Mouse (Mus musculus): ENCODE measurements around the gene Mrfap1.

Gene Mrfap1

DNA sequence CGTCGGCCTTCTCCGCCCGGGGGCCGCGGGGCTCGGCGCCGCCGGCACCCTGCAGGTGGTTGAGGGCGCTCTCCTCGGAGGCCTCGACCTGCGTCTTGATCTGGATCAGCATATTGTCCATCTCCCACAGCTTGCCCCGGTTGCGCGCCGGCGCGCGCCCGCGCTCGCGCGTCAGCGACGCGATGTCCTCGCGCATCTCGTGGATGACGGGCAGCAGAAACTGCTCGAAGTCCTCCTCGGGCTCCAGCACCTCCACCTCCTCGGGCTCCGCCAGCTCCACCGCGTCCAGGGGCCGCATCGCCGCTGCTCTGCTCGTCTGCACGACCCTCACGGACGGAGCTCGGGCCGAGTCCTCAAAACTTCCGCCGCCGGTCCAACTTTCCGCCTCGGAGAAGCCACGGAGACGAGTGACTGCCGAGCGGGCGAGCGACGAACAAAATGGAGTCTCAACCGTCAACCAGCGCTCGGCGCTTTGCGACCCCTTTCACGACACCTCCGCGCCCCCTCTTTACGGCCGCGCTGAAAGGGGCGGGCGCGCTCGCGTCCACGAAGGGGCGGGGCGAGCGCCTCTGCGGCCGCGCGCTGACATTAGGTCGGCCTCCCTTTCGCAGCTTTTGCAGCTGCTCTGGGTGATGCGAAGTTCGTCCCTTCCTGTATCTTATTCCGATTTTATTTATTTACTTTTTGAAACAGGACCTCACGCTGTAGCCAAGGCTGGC, at the start of gene Mrfap1:
TSS of gene Mrfap1 (minus strand) at position 477 of the 719 bp plus-strand sequence.
- DNase-seq (ENCODE audit: low spot score) = peak; percentile 94

DNA sequence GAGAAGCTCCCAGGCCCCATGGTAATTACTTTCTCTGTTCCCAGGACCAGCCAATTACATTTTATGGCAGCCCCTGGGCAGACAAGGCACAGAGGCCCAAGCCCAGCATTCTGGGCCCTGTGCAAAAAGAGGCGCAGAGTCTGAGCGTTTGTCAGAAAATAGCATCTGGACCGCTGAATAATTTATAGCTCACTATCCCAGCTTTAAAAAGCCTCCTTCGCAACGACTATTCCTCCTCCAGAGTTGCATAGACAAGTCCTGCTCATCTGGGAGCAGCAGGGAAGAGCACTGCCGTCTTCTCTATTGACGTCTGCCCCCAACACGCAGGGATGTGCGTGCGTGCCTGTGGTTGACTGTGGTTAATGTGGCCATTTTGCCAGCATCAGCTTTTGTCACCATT, 47.9 kb upstream of the Mrfap1 start:
- no peak for DNase-seq (ENCODE audit: low spot score)

DNA sequence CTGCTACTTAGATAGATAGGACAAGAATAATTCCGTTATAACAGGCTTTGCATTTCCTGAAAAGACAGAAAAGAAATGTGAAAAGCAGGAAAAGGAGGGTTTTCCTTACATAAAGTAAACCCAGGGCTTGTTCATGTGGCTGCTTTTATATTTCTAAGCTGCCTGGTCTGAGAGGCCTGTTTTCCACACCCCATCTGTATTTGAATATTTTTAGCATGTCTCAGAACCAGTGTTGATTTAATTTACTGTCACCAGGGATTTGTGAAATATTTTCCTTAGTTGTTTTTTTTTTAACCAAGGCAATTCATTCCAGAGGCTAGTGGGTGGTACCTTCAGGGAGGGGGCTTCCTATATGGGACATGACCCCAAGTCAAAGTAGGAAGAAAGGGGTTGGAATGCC, 45.1 kb upstream of the Mrfap1 start:
- DNase-seq (ENCODE audit: low spot score) = no peak

DNA sequence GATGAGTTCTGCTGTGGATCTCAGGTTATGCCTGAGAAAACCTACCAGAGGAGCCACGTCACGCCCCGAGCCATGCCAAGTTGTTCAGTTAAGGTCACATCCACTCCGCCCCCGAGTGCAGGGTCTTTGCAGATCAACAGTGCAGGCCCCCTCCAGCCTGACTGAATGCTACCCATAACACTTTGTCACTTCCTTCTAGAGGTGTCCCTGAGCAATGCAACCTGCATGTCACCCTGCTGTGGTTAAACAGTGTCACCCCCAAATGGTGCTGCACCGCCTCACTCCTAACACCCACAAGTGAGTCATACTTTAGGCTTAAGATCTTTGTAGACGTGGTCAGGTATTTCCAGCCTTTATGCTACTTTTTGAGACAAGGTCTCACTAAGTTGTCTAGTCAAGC, 43.5 kb upstream of the Mrfap1 start:
- no peak for DNase-seq (ENCODE audit: low spot score)

DNA sequence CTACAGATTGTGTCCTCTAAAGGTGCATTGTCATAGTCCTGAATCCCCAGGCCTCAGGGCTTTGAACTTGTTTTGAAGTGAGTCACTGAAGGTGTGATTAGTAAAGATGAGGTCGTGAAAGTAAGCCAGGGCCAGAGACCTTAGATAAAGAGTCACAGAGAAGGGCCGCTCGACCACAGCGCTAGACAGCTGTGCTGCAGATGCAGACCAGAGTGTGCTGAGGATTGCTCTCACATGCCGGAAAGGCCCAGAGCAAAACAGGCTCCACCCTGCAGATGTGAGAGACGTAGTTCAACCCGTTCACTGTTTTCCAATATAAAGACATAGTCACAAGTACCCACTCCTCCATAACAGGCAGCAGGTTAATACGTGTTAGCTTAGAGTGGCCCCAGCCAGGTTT, 43.0 kb upstream of the Mrfap1 start:
- no peak for DNase-seq (ENCODE audit: low spot score)

DNA sequence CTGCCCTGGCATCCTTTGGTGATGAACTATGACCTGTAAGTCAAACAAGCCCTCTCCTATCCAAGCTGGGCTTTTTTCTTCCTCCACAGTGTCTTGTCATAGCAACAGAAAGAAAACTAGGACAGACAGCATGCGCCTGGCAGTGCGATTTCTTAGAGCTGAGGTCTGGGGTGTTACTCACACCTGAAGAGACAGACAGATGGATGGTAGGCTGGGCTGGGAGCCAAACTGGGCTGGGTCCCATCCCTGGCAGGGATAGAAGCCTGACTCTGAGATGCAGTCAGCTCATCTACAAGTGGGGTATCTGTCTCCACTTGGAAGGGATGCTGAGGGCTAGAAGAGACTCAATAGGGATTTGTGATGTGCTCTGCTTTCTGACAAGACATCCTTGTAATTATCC, 42.5 kb upstream of the Mrfap1 start:
- no peak for DNase-seq (ENCODE audit: low spot score)

DNA sequence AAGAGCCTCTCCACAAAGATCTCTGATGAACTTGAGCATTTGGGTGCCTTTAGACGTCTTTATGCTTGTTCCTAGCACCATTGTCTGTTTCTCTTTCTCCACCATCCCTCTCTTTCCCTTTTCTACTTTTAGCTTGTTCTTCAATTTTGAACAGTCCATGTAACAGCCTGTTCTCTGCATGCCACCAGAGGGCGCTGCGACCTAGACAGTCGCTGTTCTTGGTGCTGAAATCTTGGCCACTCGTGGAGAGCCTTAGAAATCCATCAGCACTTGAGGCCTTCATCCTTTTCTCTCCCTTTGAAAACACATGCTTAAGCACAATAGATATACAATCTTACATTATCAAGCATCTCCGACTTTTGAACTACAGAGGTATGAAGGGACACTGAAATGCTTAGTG, 39.4 kb upstream of the Mrfap1 start:
- peak; percentile 58 for DNase-seq (ENCODE audit: low spot score)

DNA sequence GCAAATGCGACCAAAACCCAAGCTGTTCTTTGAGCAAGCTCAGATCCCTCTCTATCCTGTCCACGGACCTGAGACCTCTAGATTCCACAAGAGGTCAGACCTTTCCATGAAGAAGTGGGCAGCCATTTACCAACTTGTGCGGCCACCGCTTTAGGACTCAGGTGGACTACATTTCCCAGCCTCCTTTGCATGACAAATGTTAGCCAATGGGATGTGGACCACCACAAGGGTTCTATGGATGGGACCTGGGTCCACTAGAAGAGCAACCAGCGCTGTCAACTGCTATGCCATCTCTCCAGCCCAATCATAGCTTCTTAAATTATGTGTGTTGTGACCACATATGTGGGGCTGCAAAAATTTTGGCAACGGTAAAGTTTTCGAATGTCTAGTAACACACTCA, 34.7 kb upstream of the Mrfap1 start:
- no peak for DNase-seq (ENCODE audit: low spot score)

DNA sequence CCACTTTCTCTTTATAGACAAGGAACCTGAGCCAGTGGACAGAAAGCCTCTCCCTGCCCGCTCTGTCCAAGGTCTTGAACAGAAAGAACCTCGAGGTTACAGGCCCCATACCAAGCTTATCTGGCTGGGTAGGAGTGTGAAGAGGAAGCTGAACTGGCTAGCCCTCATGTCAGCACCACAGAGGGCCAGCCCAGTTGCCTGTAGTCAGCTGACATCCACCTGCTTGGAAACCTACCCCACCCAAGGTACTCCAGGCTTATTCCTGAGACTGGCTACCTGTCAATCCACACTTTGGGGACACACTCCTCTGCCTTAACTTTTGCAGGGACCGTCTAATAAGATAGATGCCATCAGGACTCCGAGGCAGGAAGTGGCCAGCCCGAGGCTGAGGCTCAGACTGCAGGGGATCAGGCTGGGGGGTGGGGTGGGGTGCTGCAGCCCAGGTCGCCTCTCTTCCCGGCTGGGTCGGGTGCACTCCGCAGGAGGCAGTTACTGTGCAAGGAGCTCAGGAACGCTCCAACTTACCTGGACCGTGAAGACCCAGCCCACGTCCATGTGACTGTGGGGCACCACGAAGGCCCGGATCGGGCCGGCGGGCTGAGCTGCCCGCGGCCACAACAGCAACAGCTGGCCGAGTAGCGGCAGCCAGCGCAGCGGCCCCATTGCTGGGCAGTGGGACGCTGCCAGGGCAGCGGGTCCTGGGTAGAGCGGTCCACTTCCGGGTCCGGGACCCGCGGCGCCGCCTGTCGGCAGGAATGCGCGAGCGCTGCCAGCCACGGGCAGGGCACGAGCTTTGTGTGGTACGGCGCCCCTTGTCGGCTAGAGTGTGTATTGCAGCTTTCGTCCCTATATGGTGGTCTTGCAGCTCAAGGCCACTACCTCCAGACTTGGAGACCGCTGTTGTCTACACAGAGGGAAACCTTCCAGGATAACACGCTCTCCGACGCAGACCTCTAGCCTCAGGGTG, 33.6 kb upstream of the Mrfap1 start, which contains the start of gene Man2b2:
TSS of gene Man2b2 (minus strand) at position 741 of the 967 bp plus-strand sequence.
- DNase-seq (ENCODE audit: low spot score) = peak; percentile 89

DNA sequence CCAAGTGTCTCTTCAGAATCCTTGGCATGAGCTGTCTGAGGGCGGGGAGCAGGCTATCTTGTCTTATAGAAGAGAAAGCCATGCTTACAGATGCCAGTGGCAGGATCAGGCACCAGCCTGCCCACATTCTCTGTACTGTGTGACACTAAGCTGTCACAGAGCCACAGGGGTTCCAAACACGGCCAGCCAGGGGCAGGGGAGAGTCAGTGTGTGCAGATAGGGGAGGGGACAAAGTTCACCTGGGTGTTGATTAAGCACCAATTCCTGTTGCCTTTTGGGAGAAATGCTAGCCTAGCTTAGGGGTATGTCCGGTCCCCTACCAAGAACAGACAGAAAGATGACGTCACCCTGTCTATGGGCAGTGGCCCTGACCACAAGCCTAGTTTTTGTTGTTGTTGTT, 32.5 kb upstream of the Mrfap1 start:
- DNase-seq (ENCODE audit: low spot score) = no peak

DNA sequence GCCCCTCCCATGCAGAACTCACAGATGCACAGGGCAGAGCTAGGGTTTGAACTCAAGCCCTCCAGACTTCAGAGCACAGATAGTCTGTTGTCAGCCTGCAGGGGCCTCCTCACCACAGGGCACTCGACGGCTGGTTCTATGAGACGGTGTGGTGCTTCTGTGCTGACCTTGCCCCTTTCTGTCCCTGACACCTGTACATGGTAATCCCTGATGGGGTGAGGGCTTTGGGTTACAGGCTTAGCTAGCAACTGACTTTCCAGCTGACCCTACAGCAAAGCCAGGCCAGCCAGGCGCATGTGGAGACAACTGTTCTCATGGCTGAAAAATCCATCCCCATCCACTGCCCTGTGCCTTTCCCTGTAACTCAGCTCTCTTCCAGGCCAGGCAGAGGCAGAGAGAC, 26.3 kb upstream of the Mrfap1 start:
- DNase-seq (ENCODE audit: low spot score) = no peak

DNA sequence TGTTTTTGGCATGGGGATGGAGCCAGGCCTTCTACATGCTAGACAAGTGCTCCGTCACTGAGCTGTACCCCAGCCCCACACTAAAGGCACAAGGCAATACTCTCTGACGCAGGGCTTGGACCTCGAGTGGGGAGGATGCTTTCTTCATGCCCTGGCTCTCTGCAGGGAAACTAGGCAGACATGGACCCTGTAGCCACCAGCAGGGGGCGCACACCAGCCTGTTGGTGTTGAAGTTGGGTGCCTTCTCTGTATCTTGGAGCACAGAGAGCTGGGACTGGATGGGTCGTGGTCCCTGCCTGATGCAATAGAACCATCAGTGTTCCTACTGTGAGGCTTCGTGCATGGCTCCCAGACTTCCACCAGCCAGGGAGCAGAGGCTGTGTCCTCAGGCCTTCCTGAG, 23.6 kb upstream of the Mrfap1 start:
- DNase-seq (ENCODE audit: low spot score) = peak; percentile 45

DNA sequence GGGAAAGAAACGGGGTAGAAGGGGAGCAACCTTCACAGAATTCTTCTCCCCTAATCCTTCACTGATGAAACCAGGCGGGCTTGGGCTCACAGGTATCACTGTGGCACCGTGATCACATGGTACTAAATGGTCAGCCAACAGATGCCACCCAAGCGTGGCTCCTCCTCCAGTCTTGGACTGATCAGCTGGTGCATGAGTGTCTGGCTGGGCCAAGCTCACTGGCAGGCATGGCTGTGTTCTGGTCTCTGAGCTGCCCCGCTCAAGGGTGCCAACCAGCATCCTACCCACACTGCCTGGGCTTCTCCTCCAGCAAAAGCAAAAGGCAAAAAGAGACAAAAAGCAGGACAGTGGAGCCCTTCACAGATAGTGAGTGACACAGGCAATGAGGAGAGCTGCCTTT, 23.2 kb upstream of the Mrfap1 start:
- DNase-seq (ENCODE audit: low spot score) = no peak

DNA sequence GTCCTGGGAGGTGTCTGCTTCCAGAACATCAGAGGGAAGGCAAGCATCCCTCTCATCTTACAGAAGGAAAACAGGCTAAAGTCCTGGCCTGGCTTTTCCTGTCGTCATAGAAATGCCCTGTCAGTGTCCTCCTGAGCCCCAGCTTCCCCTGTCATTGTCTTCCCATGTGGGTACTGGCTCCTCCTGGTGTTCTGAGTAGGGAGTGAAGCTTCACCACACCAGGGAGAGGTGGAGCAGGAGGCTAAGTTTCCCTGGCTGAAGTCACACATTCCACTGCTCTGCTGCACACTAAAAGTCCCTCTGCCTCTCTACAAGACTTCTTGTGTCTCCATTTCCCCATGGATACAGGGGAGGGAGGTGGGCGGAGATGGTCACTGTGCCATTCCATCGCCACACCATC, 21.2 kb upstream of the Mrfap1 start:
- DNase-seq (ENCODE audit: low spot score) = no peak

DNA sequence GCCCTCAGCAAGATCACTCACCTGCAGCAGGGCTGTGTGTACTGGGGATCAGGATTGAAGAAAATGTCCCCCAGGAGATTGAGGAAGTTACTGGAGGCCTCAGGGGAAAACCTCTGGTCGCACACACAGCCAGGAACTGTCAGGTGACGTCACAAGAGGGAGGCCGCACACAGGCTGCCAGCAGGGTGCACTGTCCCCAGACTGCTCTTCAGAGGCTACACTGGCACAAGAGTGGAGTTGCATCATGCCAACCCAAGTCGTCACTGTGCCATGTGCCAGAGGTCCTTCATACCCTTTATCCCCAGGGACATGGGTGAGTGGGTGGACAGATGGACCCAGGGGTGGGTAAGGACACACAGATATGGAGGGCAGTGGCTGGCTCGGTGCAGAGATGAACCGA, 18.0 kb upstream of the Mrfap1 start:
- DNase-seq (ENCODE audit: low spot score) = no peak

DNA sequence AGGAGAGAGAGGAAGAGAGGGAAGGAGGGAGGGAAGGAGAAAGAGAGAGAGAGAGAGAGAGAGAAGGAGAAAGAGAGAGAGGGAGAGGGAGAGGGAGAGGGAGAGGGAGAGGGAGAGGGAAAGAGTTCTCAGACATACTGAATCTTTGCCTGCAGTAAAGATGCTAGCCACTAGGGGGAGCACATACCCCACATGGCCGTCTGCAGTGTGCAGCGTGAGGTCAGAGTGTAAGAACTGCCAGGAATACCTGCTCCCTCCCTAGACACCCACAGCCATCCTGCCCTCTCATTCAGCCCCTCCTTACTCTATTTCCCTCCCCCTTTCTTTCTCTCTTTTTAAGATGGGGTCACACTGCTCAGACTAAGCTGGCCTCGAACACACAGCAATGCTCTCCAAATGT, 14.8 kb upstream of the Mrfap1 start:
- DNase-seq (ENCODE audit: low spot score) = peak; percentile 34

DNA sequence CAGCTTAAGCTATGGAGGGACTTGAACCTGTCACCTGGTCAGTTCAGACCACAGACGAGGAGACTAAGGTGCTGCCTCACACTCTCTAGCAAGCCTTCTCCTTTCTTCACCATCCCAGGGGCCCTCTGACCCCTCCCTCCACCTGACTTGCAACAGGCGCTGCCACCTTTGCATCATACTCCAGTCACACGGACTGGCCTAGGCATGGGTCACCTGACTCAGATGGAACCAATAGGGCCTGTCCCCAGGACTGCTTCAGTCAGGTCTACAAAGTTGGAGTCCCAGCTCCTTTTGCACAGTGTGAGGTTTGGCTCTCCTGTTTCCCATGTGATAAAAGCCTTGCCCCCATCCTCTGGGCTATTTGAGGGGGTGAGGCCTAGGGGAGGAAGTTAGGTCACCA, 14.1 kb upstream of the Mrfap1 start:
- no peak for DNase-seq (ENCODE audit: low spot score)

DNA sequence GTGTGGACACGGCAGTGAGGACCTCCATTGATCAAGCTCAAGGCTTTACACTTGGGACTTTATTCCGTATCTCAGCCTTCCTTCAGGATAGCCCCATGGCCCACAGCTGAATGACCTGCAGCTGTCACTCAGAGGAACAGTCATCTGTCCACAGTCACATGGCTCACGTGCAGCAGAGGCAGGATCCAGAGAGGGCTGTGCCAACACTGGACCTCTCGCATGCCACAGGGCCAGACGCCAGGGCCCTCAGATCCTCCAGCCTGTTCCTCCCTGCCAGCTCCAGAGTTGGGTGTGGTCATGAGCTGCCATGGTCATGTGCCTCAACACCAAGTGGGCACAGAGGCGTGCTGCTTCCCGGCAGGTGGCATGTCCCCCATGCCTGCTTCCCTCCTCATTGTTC, 12.6 kb upstream of the Mrfap1 start:
- DNase-seq (ENCODE audit: low spot score) = no peak

DNA sequence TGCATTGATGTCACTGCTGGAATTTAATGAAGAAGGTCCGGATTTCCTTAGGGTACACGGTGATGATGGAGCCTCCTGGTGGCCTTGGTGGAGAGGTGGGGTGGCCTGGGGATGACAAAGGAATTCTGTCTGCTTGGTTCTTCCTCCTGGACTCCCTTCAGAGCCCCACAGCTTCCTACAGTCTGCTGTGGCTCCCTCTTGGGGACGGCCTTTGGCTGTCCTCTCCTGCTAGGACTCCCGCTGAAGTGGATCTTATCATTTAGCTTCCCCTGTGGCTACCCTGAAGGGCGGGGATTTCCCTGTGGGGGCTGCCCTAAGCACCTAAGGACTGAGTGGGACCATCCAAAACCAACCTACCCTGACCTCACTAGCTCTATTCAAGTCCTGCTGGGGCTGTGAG, 10.5 kb upstream of the Mrfap1 start:
- no peak for DNase-seq (ENCODE audit: low spot score)

DNA sequence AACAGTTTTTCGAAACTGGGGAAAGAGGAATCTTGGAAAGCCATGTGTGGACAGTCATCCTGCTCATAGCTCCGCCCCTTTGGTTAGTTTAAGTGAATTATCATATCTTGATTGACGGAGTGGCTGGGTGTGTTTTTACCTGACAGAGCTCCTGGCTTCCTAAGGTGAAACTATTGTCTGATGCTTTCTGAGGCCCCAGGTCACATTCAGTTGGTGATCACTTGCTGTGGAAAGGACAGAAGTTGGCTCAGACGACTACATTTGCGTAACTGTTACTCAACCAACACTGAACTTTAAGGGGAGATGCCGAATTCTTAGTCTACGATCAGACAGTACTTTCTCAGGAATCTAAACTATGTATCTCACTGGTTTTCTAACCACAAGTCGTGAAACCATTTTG, 719 bp upstream of the Mrfap1 start:
- DNase-seq (ENCODE audit: low spot score) = no peak

DNA sequence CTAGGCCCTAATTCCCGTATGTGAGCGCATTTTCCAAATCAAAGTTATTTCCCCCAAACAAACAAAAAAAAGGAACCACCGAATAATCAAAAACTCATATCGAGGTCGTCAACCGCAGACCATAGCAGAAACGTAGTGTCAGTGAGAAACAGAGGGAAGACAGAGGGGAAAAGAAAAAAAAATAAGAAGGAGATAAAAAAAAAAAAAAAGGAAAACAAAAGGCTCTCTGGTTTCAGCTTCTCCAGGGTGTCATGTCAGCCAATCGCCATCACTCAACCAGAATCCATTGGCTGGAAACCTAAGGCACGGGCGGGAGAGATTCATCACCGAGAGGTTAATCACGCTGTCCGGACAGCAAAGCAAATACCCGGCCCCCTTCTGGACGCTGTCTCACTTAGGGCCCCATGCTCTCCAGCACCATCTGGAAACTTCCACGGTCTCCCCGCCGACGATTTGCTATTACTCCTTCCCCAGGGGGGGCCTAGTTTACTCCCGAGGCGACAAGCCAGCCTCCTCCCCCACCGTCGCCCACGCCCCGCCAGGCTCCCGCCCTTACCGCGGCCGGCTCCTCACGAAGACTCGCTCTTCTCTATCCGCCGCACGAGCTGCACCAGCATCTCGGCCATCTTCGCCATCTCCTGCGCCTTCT, 801 bp downstream of the Mrfap1 start:
- DNase-seq (ENCODE audit: low spot score) = peak; percentile 56

DNA sequence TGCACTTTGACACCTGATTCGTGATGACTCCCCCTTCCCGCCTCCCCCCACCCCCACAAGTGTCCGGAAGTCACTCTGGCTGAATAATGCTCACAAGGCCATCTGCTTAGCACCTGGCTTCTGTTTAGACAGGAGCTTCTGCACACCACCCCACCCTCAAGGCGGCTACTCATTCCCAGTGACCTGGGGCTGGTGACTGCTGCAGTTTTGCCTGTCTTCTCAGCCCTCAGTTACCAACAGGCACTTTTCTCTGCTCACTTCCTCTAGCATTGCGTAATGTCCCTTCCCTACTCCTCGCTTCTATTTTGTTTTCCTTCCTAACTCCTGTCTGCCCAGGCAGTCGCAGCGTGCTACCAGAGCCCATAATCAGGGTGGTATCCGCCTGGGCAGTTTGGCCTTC, 4.7 kb downstream of the Mrfap1 start:
- no peak for DNase-seq (ENCODE audit: low spot score)

DNA sequence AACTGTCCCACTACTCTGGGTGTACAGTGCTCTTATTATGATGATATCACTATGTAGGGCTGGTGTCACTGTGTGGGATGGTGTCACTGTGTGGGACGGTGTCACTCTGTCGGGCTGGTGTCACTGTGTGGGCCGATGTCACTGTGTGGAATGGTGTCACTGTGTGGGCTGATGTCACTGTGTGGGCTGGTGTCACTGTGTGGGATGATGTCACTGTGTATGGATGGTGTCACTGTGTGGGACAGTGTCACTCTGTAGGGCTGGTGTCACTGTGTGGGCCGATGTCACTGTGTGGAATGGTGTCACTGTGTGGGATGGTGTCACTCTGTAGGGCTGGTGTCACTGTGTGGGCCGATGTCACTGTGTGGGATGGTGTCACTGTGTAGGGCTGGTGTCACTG, 10.5 kb downstream of the Mrfap1 start:
- DNase-seq (ENCODE audit: low spot score) = no peak
